Mouse (Mus musculus) 3T3-L1 (cell line): Measurements from ENCODE around the gene Arhgef3.

Source experiments
- DNase-seq: peaks from one replicate; pipeline ENCODE4 v3.0.0-alpha.2; 2015; ENCODE audit warnings: low read depth, low spot score

Gene Arhgef3

GRCm38 (mm10) chr14:27164639-27165038 lies 49.9 kb downstream of the Arhgef3 start:
- DNase-seq: no peak

- no peak for DNase-seq
Observed at GRCm38 (mm10) chr14:27166751-27167150, 52.1 kb downstream of the Arhgef3 start.

- no peak for DNase-seq
Observed at GRCm38 (mm10) chr14:27167177-27167576, 52.5 kb downstream of the Arhgef3 start.

DNA sequence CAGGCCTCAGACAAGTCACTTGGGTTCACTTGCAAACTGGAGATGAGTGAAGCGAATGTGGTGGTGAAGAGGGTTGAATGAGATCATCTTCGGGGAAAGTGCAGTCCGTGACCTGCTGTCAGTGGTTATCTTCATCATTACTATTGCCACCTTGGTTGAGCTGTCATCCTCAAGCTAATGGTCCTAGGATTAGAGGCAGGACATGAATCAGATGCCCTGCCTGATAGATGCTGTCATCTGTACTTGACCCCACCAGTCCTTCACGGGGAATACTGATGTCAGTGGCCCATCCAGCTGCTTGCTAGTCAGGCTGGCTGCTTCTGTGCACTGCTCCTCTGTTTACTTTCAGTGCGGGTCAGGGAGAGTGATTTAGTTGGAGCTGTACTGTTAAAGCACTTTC lies 53.7 kb downstream of the Arhgef3 start:
- no peak for DNase-seq

GRCm38 (mm10) chr14:27169287-27169686 lies 54.6 kb downstream of the Arhgef3 start:
- no peak for DNase-seq

GRCm38 (mm10) chr14:27170421-27170820 lies 55.7 kb downstream of the Arhgef3 start:
- DNase-seq: no peak

DNA sequence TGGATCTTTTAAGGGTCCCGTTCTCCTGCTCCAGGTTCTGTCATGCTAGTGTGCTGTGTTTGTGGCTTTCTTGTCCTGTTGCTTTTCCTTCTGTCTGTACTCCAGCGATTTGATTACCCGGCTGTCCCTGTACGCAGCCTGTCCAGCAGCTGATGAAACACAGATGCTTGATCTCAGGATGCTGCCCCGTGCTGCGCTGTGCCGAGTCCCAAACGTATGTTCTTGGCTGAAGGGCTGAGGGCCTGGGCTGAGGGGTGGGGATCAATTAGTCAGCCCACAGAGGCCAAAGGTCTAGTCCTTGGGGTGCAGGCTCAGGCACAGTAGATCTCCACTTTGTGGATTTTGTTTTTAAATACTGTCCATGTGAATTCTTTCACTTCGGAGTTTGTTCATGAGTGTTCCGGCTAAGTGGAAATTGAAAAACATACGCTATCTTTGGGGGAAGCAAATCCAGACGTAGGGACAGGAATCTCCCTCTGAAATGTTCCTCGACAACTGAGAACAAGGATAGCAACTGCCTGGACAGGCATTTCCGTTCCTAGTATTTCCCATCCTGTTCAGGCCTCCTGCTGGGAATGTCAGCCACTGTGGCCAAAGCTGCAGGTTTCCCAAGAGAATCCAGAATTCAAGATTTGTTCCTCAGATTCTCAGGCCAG lies 56.6 kb downstream of the Arhgef3 start:
- no peak for DNase-seq

GRCm38 (mm10) chr14:27173178-27173803 lies 58.6 kb downstream of the Arhgef3 start:
- DNase-seq: peak; percentile 85

DNA sequence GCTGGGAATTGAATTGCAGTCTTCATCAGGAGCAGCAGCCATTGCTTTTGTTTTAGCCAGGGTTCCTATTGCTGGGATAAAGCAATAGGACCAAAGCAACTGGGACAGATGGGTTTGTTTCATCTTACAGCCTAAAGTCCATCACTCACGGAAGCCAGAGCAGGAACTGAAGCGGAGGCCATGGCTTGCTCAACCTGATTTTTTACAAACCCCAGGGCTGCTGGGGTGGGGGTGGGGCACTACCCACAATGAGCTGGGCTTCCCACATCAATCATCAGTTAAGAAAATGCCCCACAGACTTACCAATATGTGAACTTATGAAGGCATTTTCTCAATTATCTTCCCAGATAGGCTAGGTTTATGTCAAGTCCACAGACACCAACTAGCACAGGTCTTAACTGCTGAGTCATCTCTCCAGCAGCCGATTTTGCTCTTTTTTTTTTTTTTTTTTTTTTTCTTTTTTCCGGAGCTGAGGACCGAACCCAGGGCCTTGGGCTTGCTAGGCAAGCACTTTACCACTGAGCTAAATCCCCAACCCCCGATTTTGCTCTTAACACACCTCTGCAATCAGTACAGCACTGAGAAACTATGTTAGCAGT lies 59.6 kb downstream of the Arhgef3 start:
- DNase-seq: no peak

DNA sequence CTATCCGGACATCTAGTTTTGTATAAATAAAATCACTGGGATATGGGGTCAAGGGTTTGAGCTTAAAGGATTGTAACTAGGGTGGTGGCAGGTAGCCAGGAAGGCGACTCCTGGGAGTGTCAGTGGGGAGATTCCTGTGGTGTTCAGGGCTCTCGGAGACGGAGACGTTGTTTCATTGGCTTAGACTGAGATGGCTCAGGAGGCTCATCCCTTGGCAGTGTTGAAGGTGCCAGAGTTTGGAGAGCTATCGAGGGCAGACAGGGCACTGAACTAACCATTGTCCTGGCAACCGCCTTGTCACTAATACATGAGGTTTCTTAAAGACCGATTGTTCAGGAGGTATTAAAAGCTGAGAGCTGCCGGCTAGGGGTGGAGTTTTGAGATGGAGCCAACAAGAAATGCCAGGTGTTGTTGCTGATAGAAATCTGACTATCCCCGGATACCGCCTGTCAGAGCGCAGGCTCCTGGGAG lies 60.2 kb downstream of the Arhgef3 start:
- peak; percentile 56 for DNase-seq

- DNase-seq: no peak
Observed at GRCm38 (mm10) chr14:27175343-27175742, 60.6 kb downstream of the Arhgef3 start.

DNA sequence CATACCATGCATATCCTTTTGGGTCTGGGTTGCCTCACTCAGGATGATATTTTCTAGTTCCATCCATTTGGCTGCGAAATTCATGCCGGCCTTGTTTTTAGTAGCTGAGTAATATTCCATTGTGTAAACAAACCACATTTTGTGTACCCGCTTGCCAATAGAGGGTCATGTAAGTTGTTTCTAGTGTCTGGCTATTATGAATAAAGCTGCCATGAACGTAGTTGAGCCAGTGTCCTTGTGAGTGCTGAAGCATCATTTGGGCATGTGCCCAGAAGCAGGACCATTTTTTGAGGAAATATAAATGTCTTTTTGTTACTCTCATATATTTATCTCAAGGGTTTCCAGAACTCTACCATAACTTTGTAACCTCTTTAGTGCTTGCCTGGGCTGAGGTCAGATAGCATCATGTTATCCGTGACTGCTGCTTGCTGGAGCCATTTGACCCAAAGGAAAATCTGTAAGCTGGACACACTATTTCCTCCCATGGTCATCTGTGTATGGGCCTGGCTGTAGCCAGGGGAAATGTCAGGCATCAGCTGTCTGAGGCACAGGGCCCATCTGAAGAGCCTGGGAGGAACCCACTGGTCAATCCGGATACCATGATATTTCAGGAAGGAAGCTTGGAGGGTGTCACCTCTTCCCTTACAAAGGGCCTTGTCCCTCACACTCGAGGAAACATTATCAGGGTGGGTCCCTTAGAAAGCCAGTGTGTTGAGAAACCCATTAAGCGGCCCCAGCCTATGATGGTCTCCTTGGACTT lies 63.3 kb downstream of the Arhgef3 start:
- no peak for DNase-seq

DNA sequence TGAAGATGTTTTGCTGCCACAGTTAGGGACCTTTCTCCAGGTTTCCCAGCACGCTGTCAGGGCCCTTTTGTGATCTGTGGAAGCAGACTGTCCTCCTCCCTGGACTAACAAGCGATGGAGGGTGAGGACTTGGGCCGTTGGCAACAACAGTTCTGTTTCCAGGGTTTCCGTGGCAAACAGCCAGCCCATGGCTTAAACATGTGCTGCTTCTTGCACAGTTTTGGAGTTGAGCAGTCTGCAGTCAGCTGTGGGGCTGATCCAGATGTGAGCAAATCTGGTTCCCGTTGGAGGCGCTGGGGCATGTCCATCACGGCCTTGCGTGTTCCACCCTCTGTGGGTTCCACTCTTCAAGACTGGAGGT lies 63.8 kb downstream of the Arhgef3 start:
- no peak for DNase-seq

GRCm38 (mm10) chr14:27179771-27180170 lies 65.1 kb downstream of the Arhgef3 start:
- no peak for DNase-seq

GRCm38 (mm10) chr14:27182059-27182458 lies 67.4 kb downstream of the Arhgef3 start:
- no peak for DNase-seq

DNA sequence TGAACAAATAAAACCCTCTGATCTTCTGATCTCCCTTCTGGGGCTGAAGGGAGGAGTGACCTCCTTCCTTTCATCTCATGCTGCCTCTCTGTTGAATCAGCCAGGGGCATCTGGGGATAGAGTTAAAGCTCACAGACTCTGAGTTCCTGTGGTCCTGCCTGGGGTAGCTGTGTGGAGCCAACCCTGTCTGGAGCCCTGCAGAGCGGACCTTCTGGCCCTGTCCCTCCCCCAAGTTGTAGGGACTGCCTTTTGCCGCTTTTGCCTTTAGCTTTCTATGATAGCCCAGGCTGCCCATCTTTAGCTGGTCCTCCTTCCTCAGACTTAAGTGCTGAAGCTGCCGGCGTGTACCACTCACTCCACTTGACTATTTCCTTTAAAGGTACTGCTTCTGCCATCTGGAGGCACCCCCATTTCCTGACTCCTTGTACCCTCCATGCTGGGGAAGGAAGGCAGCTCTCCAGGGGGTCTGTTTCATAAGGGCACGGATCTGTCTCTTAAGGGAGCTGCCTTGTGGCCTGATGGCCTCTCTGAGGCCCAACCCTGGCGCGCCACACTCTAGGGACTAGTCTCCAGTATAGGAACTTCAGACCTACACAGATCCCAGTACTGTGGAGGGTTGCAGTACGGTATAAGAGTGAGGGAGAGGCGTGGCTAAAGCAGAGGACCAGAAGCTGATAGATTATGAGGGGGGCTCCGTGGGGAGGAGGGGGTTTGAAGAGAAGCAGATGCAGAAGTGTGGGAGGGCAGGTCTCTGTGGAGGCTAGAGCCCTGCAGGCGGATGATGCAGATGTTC lies 68.1 kb downstream of the Arhgef3 start:
- DNase-seq: no peak

- DNase-seq: peak; percentile 86
Observed at GRCm38 (mm10) chr14:27183501-27184230, 69.0 kb downstream of the Arhgef3 start.

GRCm38 (mm10) chr14:27185902-27186301 lies 71.2 kb downstream of the Arhgef3 start:
- no peak for DNase-seq

DNA sequence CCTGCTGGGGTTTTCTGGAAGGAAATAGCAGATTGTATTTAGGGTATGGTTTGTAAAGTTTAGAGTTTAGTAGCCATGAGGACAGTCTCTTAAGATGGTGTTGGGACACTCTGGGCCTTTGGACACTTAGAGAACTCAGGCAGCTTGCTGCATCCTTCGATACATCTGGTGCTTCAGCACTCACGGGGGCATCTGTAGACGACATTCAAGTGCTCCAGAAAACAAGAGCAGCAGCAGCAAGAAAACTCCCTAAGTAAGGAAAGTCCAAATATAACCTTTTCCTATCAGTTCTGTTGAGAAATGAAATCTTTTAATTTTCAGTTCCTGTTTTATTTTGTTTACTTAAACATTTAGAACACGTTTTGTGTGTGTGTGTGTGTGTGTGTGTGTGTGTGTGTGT lies 71.9 kb downstream of the Arhgef3 start:
- no peak for DNase-seq

GRCm38 (mm10) chr14:27187025-27187424 lies 72.3 kb downstream of the Arhgef3 start:
- peak; percentile 82 for DNase-seq

- DNase-seq: no peak
Observed at GRCm38 (mm10) chr14:27187885-27188284, 73.2 kb downstream of the Arhgef3 start.
